31 mouse cellular contexts compared by ENCODE assay signal in genomic region chr9:28552387-28553182, GRCm38 (mm10).
A peak's percentile ranks its signal among the peaks of the same experiment; 100 is the strongest.
DNase-seq lines count a peak whose midpoint lies in the region; ATAC-seq and TF ChIP-seq lines count a peak whose summit lies in the region.
"Had no signal": no experiment of that assay in that cellular context is flagged by ENCODE, and none has a peak within 500 bp of the region (broad histone marks: within the 10 kb centered on the region; RNA-seq: fewer than 3 reads in every experiment).

No protein-coding gene starts in this region.

- 53% methylated on average over 1 of the region's 1 CpGs for WGBS in kidney, postnatal 0 days
- 59% methylated on average over 1 of the region's 1 CpGs for WGBS in kidney, embryonic 16.5 days
- 73% methylated on average over 1 of the region's 1 CpGs for WGBS in stomach, embryonic 15.5 days
- WGBS in stomach, postnatal 0 days = 57% methylated on average over 1 of the region's 1 CpGs
- WGBS in intestine, embryonic 14.5 days = 72% methylated on average over 1 of the region's 1 CpGs

- DNase-seq in kidney, postnatal 0 days (ENCODE audit: low spot score) = no peak
- DNase-seq in stomach, postnatal 0 days (ENCODE audit: low spot score) = no peak
- DNase-seq in intestine, embryonic 14.5 days (ENCODE audit: low spot score) = no peak
- DNase-seq in yolk sac, embryonic 10.5 days (ENCODE audit: low spot score) = peak; percentile 13
- no peak for DNase-seq in cerebellum, postnatal 36 days
- DNase-seq in MN1 (ENCODE audit: low spot score) = no peak
- DNase-seq: adrenal gland, adult 8-10 months; cerebellum, adult 9-10 months; embryo, embryonic 11 days; gastrocnemius, postnatal 25 days; heart, adult 11 months; kidney, adult 11 months; kidney, postnatal 25 days; lung, postnatal 36 days; midbrain, embryonic 14.5 days; right cerebral cortex, postnatal 25 days; thymus, adult 2 months; thymus, postnatal 36 days had no signal

- H3K4me3 ChIP-seq in kidney, postnatal 0 days (replicated peaks; ENCODE audit: low read depth, low read length) = no peak overlapping the region
- no peak overlapping the region for H3K4me3 ChIP-seq in kidney, embryonic 16.5 days (ENCODE audit: low read length)
- H3K4me3 ChIP-seq in stomach, embryonic 15.5 days (replicated peaks) = no peak overlapping the region
- H3K4me3 ChIP-seq in stomach, postnatal 0 days (ENCODE audit: low read depth, low read length) = no peak overlapping the region
- H3K4me3 ChIP-seq in intestine, embryonic 14.5 days (ENCODE audit: low read depth, low read length) = no peak overlapping the region
- H3K4me3 ChIP-seq: embryonic facial prominence, embryonic 12.5 days; heart, embryonic 10.5 days; heart, embryonic 15.5 days; left cerebral cortex, adult 2 months; limb, embryonic 13.5 days; liver, embryonic 15.5 days had no signal

- H3K9me3 ChIP-seq in kidney, postnatal 0 days (replicated peaks; ENCODE audit: low read length) = no peaks in the 10 kb centered on the region
- no peaks in the 10 kb centered on the region for H3K9me3 ChIP-seq in kidney, embryonic 16.5 days (ENCODE audit: low read length)
- no peaks in the 10 kb centered on the region for H3K9me3 ChIP-seq in stomach, embryonic 15.5 days
- no peaks in the 10 kb centered on the region for H3K9me3 ChIP-seq in stomach, postnatal 0 days (ENCODE audit: control insufficient read depth, low read length)
- H3K9me3 ChIP-seq in intestine, embryonic 14.5 days (ENCODE audit: control insufficient read depth, low read length) = no peaks in the 10 kb centered on the region
- H3K9me3 ChIP-seq: embryonic facial prominence, embryonic 12.5 days; heart, embryonic 10.5 days; heart, embryonic 15.5 days; limb, embryonic 13.5 days; liver, embryonic 15.5 days had no signal

- 0 out of 2 replicates have a peak, but pooled peaks have one; percentile 36 for ATAC-seq in kidney, postnatal 0 days (replicated peaks; ENCODE audit: low FRiP score, low read depth)
- no peak for ATAC-seq in kidney, embryonic 16.5 days (ENCODE audit: low FRiP score, low TSS enrichment)
- no peak for ATAC-seq in stomach, embryonic 15.5 days (ENCODE audit: insufficient read depth, low FRiP score, low read depth)
- ATAC-seq in stomach, postnatal 0 days (ENCODE audit: low FRiP score, low TSS enrichment) = no peak
- ATAC-seq in intestine, embryonic 14.5 days (replicated peaks; ENCODE audit: low FRiP score, low TSS enrichment, low read depth) = peak; percentile 66; the same call in 1 of the 2 replicates
- ATAC-seq: activated CD4-positive, CD25-positive, alpha-beta regulatory T cell, adult 4 months; forebrain, embryonic 14.5 days; hindbrain, embryonic 16.5 days; Patski had no signal

- no peak overlapping the region for H3K4me2 ChIP-seq in kidney, postnatal 0 days (ENCODE audit: low read length)
- no peak overlapping the region for H3K4me2 ChIP-seq in kidney, embryonic 16.5 days (replicated peaks; ENCODE audit: low read depth, low read length)
- 0 out of 2 replicates have a peak overlapping the region, but pooled peaks have one; percentile 5 for H3K4me2 ChIP-seq in stomach, embryonic 15.5 days
- H3K4me2 ChIP-seq in stomach, postnatal 0 days (replicated peaks; ENCODE audit: low read depth) = no peak overlapping the region
- H3K4me2 ChIP-seq in intestine, embryonic 14.5 days (ENCODE audit: low read length) = no peak overlapping the region
- H3K4me2 ChIP-seq: embryonic facial prominence, embryonic 12.5 days; heart, embryonic 15.5 days; limb, embryonic 13.5 days; liver, embryonic 15.5 days had no signal

- H3K4me1 ChIP-seq in kidney, postnatal 0 days (replicated peaks; ENCODE audit: insufficient read depth, low read length) = no peaks in the 10 kb centered on the region
- no peaks in the 10 kb centered on the region for H3K4me1 ChIP-seq in kidney, embryonic 16.5 days (ENCODE audit: insufficient read depth, low read length)
- no peaks in the 10 kb centered on the region for H3K4me1 ChIP-seq in stomach, embryonic 15.5 days
- H3K4me1 ChIP-seq in stomach, postnatal 0 days (replicated peaks; ENCODE audit: control insufficient read depth, insufficient read depth) = no peaks in the 10 kb centered on the region
- H3K4me1 ChIP-seq in intestine, embryonic 14.5 days (replicated peaks; ENCODE audit: control insufficient read depth, insufficient read depth, low read length) = no peaks in the 10 kb centered on the region
- H3K4me1 ChIP-seq: embryonic facial prominence, embryonic 12.5 days; limb, embryonic 13.5 days; liver, embryonic 15.5 days had no signal

- no peaks in the 10 kb centered on the region for H3K36me3 ChIP-seq in kidney, postnatal 0 days (ENCODE audit: insufficient read depth, low read length)
- no peaks in the 10 kb centered on the region for H3K36me3 ChIP-seq in kidney, embryonic 16.5 days (ENCODE audit: insufficient read depth, low read length)
- H3K36me3 ChIP-seq in stomach, embryonic 15.5 days = no peaks in the 10 kb centered on the region
- no peaks in the 10 kb centered on the region for H3K36me3 ChIP-seq in stomach, postnatal 0 days (ENCODE audit: control insufficient read depth, insufficient read depth, low read length)
- H3K36me3 ChIP-seq in intestine, embryonic 14.5 days (ENCODE audit: control insufficient read depth, insufficient read depth, low read length) = no peaks in the 10 kb centered on the region
- H3K36me3 ChIP-seq: embryonic facial prominence, embryonic 12.5 days; G1E; heart, embryonic 10.5 days; heart, embryonic 15.5 days; limb, embryonic 13.5 days; liver, embryonic 15.5 days had no signal

- TF ChIP-seq EP300 in stomach, postnatal 0 days (optimal IDR thresholded peaks at IDR 0.05) = no peak

- H3K9ac ChIP-seq in kidney, postnatal 0 days (ENCODE audit: low read depth, low read length) = no peak overlapping the region
- no peak overlapping the region for H3K9ac ChIP-seq in kidney, embryonic 16.5 days (replicated peaks; ENCODE audit: low read length)
- H3K9ac ChIP-seq in stomach, embryonic 15.5 days = no peak overlapping the region
- no peak overlapping the region for H3K9ac ChIP-seq in stomach, postnatal 0 days (ENCODE audit: low read length)
- H3K9ac ChIP-seq in intestine, embryonic 14.5 days (ENCODE audit: low read length) = no peak overlapping the region
- H3K9ac ChIP-seq: embryonic facial prominence, embryonic 12.5 days; heart, embryonic 15.5 days; limb, embryonic 13.5 days; liver, embryonic 15.5 days had no signal

- H3K27ac ChIP-seq in kidney, postnatal 0 days = no peak overlapping the region
- H3K27ac ChIP-seq in kidney, embryonic 16.5 days (ENCODE audit: low read length) = no peak overlapping the region
- H3K27ac ChIP-seq in stomach, embryonic 15.5 days = no peak overlapping the region
- no peak overlapping the region for H3K27ac ChIP-seq in stomach, postnatal 0 days (replicated peaks)
- H3K27ac ChIP-seq in intestine, embryonic 14.5 days (ENCODE audit: low read depth) = no peak overlapping the region
- H3K27ac ChIP-seq: embryonic facial prominence, embryonic 12.5 days; heart, embryonic 10.5 days; heart, embryonic 15.5 days; left cerebral cortex, adult 2 months; limb, embryonic 13.5 days; liver, embryonic 15.5 days had no signal

- H3K27me3 ChIP-seq in kidney, postnatal 0 days (ENCODE audit: insufficient read depth, low read length) = no peaks in the 10 kb centered on the region
- no peaks in the 10 kb centered on the region for H3K27me3 ChIP-seq in kidney, embryonic 16.5 days (ENCODE audit: insufficient read depth, low read length)
- H3K27me3 ChIP-seq in stomach, embryonic 15.5 days (replicated peaks) = no peaks in the 10 kb centered on the region
- no peaks in the 10 kb centered on the region for H3K27me3 ChIP-seq in stomach, postnatal 0 days (ENCODE audit: control insufficient read depth, insufficient read depth, low read length)
- H3K27me3 ChIP-seq in intestine, embryonic 14.5 days (replicated peaks; ENCODE audit: control insufficient read depth, insufficient read depth, low read length) = no peaks in the 10 kb centered on the region
- H3K27me3 ChIP-seq: embryonic facial prominence, embryonic 12.5 days; heart, embryonic 15.5 days; limb, embryonic 13.5 days; liver, embryonic 15.5 days; Patski had no signal

- TF ChIP-seq CTCF in kidney, postnatal 0 days (IDR thresholded peaks at IDR 0.05; ENCODE audit: low read depth) = no peak
- TF ChIP-seq CTCF in stomach, postnatal 0 days (IDR thresholded peaks at IDR 0.05; ENCODE audit: low read depth) = no peak

Comparison
In these comparisons a context has a peak if more than half of its experiments do, and no peak if none do; other contexts are left out.
1. ATAC-seq: peak in kidney, postnatal 0 days (single experiment) and intestine, embryonic 14.5 days (single experiment); none in kidney, embryonic 16.5 days (single experiment), stomach, embryonic 15.5 days (single experiment) and stomach, postnatal 0 days (single experiment).